Mouse (Mus musculus): ENCODE results near the gene Sdk1.

- TF ChIP-seq CTCF (IDR thresholded peaks at IDR 0.05; ENCODE audit: insufficient read depth, low read depth, low read length) (no peak), POLR2A (IDR thresholded peaks at IDR 0.05; ENCODE audit: insufficient read depth, low read depth, low read length) (no peak)
Measured at GRCm38 (mm10) chr5:141916954-141917353, 675.7 kb downstream of the Sdk1 start.

Measured in olfactory bulb, adult 2 months (tissue).